ENCODE assay signal across 30 mouse cellular contexts in the genomic region with DNA sequence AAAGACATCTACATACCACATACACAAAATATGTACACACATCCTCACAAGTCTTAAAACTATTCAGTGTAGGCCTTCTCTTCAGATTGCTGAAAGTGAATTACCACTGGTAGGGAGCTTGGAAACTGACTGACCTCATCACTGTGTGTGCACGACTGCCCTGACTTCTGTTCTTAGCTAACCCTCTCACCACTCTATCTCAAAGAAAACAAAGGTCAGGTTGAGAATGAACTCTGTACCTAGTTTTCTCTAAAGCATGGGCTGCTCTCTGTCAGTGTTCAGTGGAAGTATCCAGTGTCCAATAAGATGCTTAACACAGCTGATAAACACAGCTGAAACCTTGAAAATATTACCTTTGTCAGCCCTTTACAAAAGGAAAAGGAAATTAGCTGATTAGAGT. TPM values are rescaled to one million over a fixed set of nuclear protein-coding genes. Genes with fewer than 3 reads are reported as not detected.
DNase-seq lines count a peak whose midpoint lies in the region; ATAC-seq and TF ChIP-seq lines count a peak whose summit lies in the region.
"Had no signal": no experiment of that assay in that cellular context is flagged by ENCODE, and none has a peak within 500 bp of the region (broad histone marks: within the 10 kb centered on the region; RNA-seq: fewer than 3 reads in every experiment).

No protein-coding gene starts in this region.

- H3K36me3 ChIP-seq in kidney, embryonic 16.5 days (ENCODE audit: insufficient read depth, low read length): peaks cover 16% of the 10 kb centered on the region
- peaks cover 16% of the 10 kb centered on the region for H3K36me3 ChIP-seq in intestine, postnatal 0 days (ENCODE audit: control insufficient read depth, insufficient read depth)
- peaks cover 12% of the 10 kb centered on the region for H3K36me3 ChIP-seq in liver, embryonic 15.5 days (replicated peaks)
- peaks cover 2% of the 10 kb centered on the region; the same call in 1 of the 2 replicates for H3K36me3 ChIP-seq in stomach, postnatal 0 days (ENCODE audit: control insufficient read depth, insufficient read depth, low read length)

- H3K4me2 ChIP-seq in kidney, embryonic 16.5 days (replicated peaks; ENCODE audit: low read depth, low read length): no peak overlapping the region
- 0 out of 2 replicates have a peak overlapping the region, but pooled peaks have one; percentile 18 for H3K4me2 ChIP-seq in intestine, postnatal 0 days (replicated peaks; ENCODE audit: low read depth)
- H3K4me2 ChIP-seq in liver, embryonic 15.5 days: no peak overlapping the region
- no peak overlapping the region for H3K4me2 ChIP-seq in stomach, postnatal 0 days (replicated peaks; ENCODE audit: low read depth)
- H3K4me2 ChIP-seq: hindbrain, embryonic 15.5 days; limb, embryonic 13.5 days; lung, embryonic 15.5 days; midbrain, embryonic 12.5 days; neural tube, embryonic 12.5 days had no signal

- H3K4me1 ChIP-seq in kidney, embryonic 16.5 days (ENCODE audit: insufficient read depth, low read length): no peaks in the 10 kb centered on the region
- H3K4me1 ChIP-seq in intestine, postnatal 0 days (replicated peaks; ENCODE audit: control insufficient read depth, insufficient read depth, low read length): no peaks in the 10 kb centered on the region
- peaks cover 10% of the 10 kb centered on the region; the same call in 1 of the 2 replicates for H3K4me1 ChIP-seq in liver, embryonic 15.5 days (replicated peaks)
- no peaks in the 10 kb centered on the region for H3K4me1 ChIP-seq in stomach, postnatal 0 days (replicated peaks; ENCODE audit: control insufficient read depth, insufficient read depth)
- H3K4me1 ChIP-seq: hindbrain, embryonic 10.5 days; hindbrain, embryonic 15.5 days; limb, embryonic 13.5 days; lung, embryonic 15.5 days; midbrain, embryonic 12.5 days; neural tube, embryonic 12.5 days had no signal

- H3K27me3 ChIP-seq in kidney, embryonic 16.5 days (ENCODE audit: insufficient read depth, low read length): no peaks in the 10 kb centered on the region
- H3K27me3 ChIP-seq in intestine, postnatal 0 days (replicated peaks; ENCODE audit: control insufficient read depth, insufficient read depth, low read length): no peaks in the 10 kb centered on the region
- H3K27me3 ChIP-seq in liver, embryonic 15.5 days: no peaks in the 10 kb centered on the region; the same call in 1 of the 2 replicates
- no peaks in the 10 kb centered on the region for H3K27me3 ChIP-seq in stomach, postnatal 0 days (ENCODE audit: control insufficient read depth, insufficient read depth, low read length)
- H3K27me3 ChIP-seq: hindbrain, embryonic 15.5 days; limb, embryonic 13.5 days; lung, embryonic 15.5 days; midbrain, embryonic 12.5 days; neural tube, embryonic 12.5 days had no signal

- WGBS in kidney, embryonic 16.5 days: 65% methylated on average over 1 of the region's 1 CpGs
- WGBS in intestine, postnatal 0 days: 22% methylated on average over 1 of the region's 1 CpGs
- WGBS in liver, embryonic 15.5 days (ENCODE audit: insufficient replicate concordance): 29% methylated on average over 1 of the region's 1 CpGs
- WGBS in stomach, postnatal 0 days: 69% methylated on average over 1 of the region's 1 CpGs

- no peak overlapping the region for H3K4me3 ChIP-seq in kidney, embryonic 16.5 days (ENCODE audit: low read length)
- no peak overlapping the region for H3K4me3 ChIP-seq in intestine, postnatal 0 days (ENCODE audit: low read depth, low read length)
- no peak overlapping the region for H3K4me3 ChIP-seq in liver, embryonic 15.5 days (replicated peaks)
- no peak overlapping the region for H3K4me3 ChIP-seq in stomach, postnatal 0 days (ENCODE audit: low read depth, low read length)
- H3K4me3 ChIP-seq: erythroblast, embryonic 14.5 days; hindbrain, embryonic 10.5 days; hindbrain, embryonic 15.5 days; layer of hippocampus, adult 2 months; limb, embryonic 13.5 days; lung, embryonic 15.5 days; midbrain, embryonic 12.5 days; myocyte; neural tube, embryonic 12.5 days had no signal

- H3K27ac ChIP-seq in kidney, embryonic 16.5 days (ENCODE audit: low read length): no peak overlapping the region
- H3K27ac ChIP-seq in intestine, postnatal 0 days (ENCODE audit: low read depth, low read length): peak overlapping the region; percentile 80; the same call in 1 of the 2 replicates
- H3K27ac ChIP-seq in liver, embryonic 15.5 days (replicated peaks): peak overlapping the region; percentile 35; the same call in 1 of the 2 replicates
- H3K27ac ChIP-seq in stomach, postnatal 0 days (replicated peaks): no peak overlapping the region
- H3K27ac ChIP-seq: hindbrain, embryonic 10.5 days; hindbrain, embryonic 15.5 days; layer of hippocampus, adult 2 months; limb, embryonic 13.5 days; lung, embryonic 15.5 days; midbrain, embryonic 12.5 days; neural tube, embryonic 12.5 days had no signal

- TF ChIP-seq EP300 in stomach, postnatal 0 days (optimal IDR thresholded peaks at IDR 0.05): no peak

- DNase-seq in kidney, postnatal 14 days: peak; percentile 15
- no peak for DNase-seq in stomach, postnatal 0 days (ENCODE audit: low spot score)
- DNase-seq in adrenal gland, adult 8-10 months: no peak
- DNase-seq in gastrocnemius, postnatal 4 days (ENCODE audit: low spot score in 2 of 2): no peak
- no peak for DNase-seq in spleen, adult 12 weeks (ENCODE audit: low spot score)
- DNase-seq: adrenal gland, postnatal 36 days; cerebellum, adult 18-20 months; cerebellum, postnatal 14 days; gastrocnemius, postnatal 10 days; heart, postnatal 14 days; lung, postnatal 36 days; right cerebral cortex, adult 18-20 months; thymus, postnatal 14 days had no signal

- H3K9me3 ChIP-seq in kidney, embryonic 16.5 days (ENCODE audit: low read length): no peaks in the 10 kb centered on the region
- no peaks in the 10 kb centered on the region for H3K9me3 ChIP-seq in intestine, postnatal 0 days (ENCODE audit: control insufficient read depth)
- no peaks in the 10 kb centered on the region for H3K9me3 ChIP-seq in liver, embryonic 15.5 days (replicated peaks)
- H3K9me3 ChIP-seq in stomach, postnatal 0 days (ENCODE audit: control insufficient read depth, low read length): no peaks in the 10 kb centered on the region
- H3K9me3 ChIP-seq: hindbrain, embryonic 10.5 days; hindbrain, embryonic 15.5 days; limb, embryonic 13.5 days; lung, embryonic 15.5 days; midbrain, embryonic 12.5 days; neural tube, embryonic 12.5 days had no signal

- ATAC-seq in kidney, embryonic 16.5 days (ENCODE audit: low FRiP score, low TSS enrichment): no peak
- ATAC-seq in intestine, postnatal 0 days: peak; percentile 94
- peak; percentile 70; the same call in 1 of the 2 replicates for ATAC-seq in liver, embryonic 15.5 days (ENCODE audit: insufficient read depth)
- peak; percentile 76 for ATAC-seq in stomach, postnatal 0 days (ENCODE audit: low FRiP score, low TSS enrichment)
- ATAC-seq: CD4-positive, CD25-positive, alpha-beta regulatory T cell, adult 4 months; forebrain, embryonic 16.5 days; inflammation-experienced regulatory T-cells, adult 6 months had no signal

- no peak overlapping the region for H3K9ac ChIP-seq in kidney, embryonic 16.5 days (replicated peaks; ENCODE audit: low read length)
- no peak overlapping the region for H3K9ac ChIP-seq in intestine, postnatal 0 days (ENCODE audit: low read depth, low read length)
- no peak overlapping the region for H3K9ac ChIP-seq in liver, embryonic 15.5 days
- H3K9ac ChIP-seq in stomach, postnatal 0 days (ENCODE audit: low read length): no peak overlapping the region
- H3K9ac ChIP-seq: hindbrain, embryonic 15.5 days; limb, embryonic 13.5 days; lung, embryonic 15.5 days; midbrain, embryonic 12.5 days; neural tube, embryonic 12.5 days had no signal

- no peak for TF ChIP-seq CTCF in intestine, postnatal 0 days (IDR thresholded peaks at IDR 0.05; ENCODE audit: low read depth)
- no peak for TF ChIP-seq CTCF in stomach, postnatal 0 days (IDR thresholded peaks at IDR 0.05; ENCODE audit: low read depth)

RNA-seq across cellular contexts. Expression of gene Coa4, which starts 7.6 kb away (rescaled TPM):
- 23.4 and 26.3 TPM in 2 replicates for polyA plus RNA-seq in kidney, embryonic 16.5 days (2015; fragmentation: Nextera tagmentation; extraction: Ambion mirVana)
- 52.4 and 54.1 TPM in 2 replicates for polyA plus RNA-seq in intestine, postnatal 0 days (2015; fragmentation: Nextera tagmentation; extraction: Ambion mirVana)
- 11.5 and 12.3 TPM in 2 replicates for polyA plus RNA-seq in liver, embryonic 15.5 days (2015; fragmentation: Nextera tagmentation; extraction: Ambion mirVana)
- 25.2 and 27.2 TPM in 2 replicates for polyA plus RNA-seq in stomach, postnatal 0 days (2015; fragmentation: Nextera tagmentation; extraction: Ambion mirVana)
- total RNA-seq in adrenal gland, adult 8-10 months (2022): 10 to 100 TPM in 3 of 4 experiments, 1 to 10 TPM in 1; 8.1 to 14.5 (median 11.3) TPM
- 10 to 100 TPM; 10.7 to 13.1 TPM for total RNA-seq in gastrocnemius, postnatal 4 days (2021)

RNA-seq across cellular contexts. Expression of gene Dnajb13, which starts 29.7 kb away (rescaled TPM):
- 0.50 and 0.60 TPM in 2 replicates for polyA plus RNA-seq in kidney, embryonic 16.5 days (2015; fragmentation: Nextera tagmentation; extraction: Ambion mirVana)
- polyA plus RNA-seq in intestine, postnatal 0 days (2015; fragmentation: Nextera tagmentation; extraction: Ambion mirVana): 0.09 and 0.17 TPM in 2 replicates
- polyA plus RNA-seq in liver, embryonic 15.5 days (2015; fragmentation: Nextera tagmentation; extraction: Ambion mirVana): 2.9 and 3.8 TPM in 2 replicates
- polyA plus RNA-seq in stomach, postnatal 0 days (2015; fragmentation: Nextera tagmentation; extraction: Ambion mirVana): 0.45 and 0.54 TPM in 2 replicates
- total RNA-seq in adrenal gland, adult 8-10 months (2022): under 1 TPM; 0.20 to 0.89 (median 0.42) TPM
- under 1 TPM; 0.18 to 0.20 TPM for total RNA-seq in gastrocnemius, postnatal 4 days (2021)
- total RNA-seq: gastrocnemius, postnatal 10 days; granulocyte monocyte progenitor cell, adult 5-6 weeks; heart, postnatal 14 days had no signal
- polyA plus RNA-seq: erythroblast, embryonic 14.5 days; heart, embryonic 14.5 days had no signal

RNA-seq across cellular contexts. Expression of gene Ucp2, which starts 51.3 kb away (rescaled TPM):
- polyA plus RNA-seq in kidney, embryonic 16.5 days (2015; fragmentation: Nextera tagmentation; extraction: Ambion mirVana): 221 and 250 TPM in 2 replicates
- 266 and 281 TPM in 2 replicates for polyA plus RNA-seq in intestine, postnatal 0 days (2015; fragmentation: Nextera tagmentation; extraction: Ambion mirVana)
- polyA plus RNA-seq in liver, embryonic 15.5 days (2015; fragmentation: Nextera tagmentation; extraction: Ambion mirVana): 734 and 787 TPM in 2 replicates
- polyA plus RNA-seq in stomach, postnatal 0 days (2015; fragmentation: Nextera tagmentation; extraction: Ambion mirVana): 618 and 662 TPM in 2 replicates
- total RNA-seq in adrenal gland, adult 8-10 months (2022): 100 to 1,000 TPM; 212 to 320 (median 270) TPM
- 100 to 1,000 TPM; 191 to 225 TPM for total RNA-seq in gastrocnemius, postnatal 4 days (2021)

Comparison
In these comparisons a context has a peak if more than half of its experiments do, and no peak if none do; other contexts are left out.
1. H3K27ac ChIP-seq: peak in intestine, postnatal 0 days (single experiment) and liver, embryonic 15.5 days (single experiment); none in kidney, embryonic 16.5 days (single experiment) and stomach, postnatal 0 days (single experiment).